Mouse (Mus musculus) megakaryocyte progenitor cell, adult 5-6 weeks (primary cell): ENCODE measurements around the gene Fmo1. TPM values are rescaled to one million over a fixed set of nuclear protein-coding genes. Genes with fewer than 3 reads are reported as not detected.
A peak's percentile ranks its signal among the peaks of the same experiment; 100 is the strongest.

Experiments used
- ATAC-seq: replicated peaks from 2 replicates; pipeline ENCODE4 v1.8.0; 2016; ENCODE audit warnings: mild to moderate bottlenecking, moderate TSS enrichment, inconsistent platforms; ENCODE audit not compliant: poor library complexity
- total RNA-seq, 2 experiments: library from RNA; stranded (forward) in 1 of 2; stranded (reverse) in 1 of 2; fragments of 157-497, 149-512 nt in 1 of 2; fragments of 200-1000 nt in 1 of 2; gene quantifications; 2 replicates each; pipeline versions ENCODE4 v1.2.3 to v1.2.4; 2015 to 2017

The Fmo1 gene
- total RNA-seq, 2 experiments from 2014 or later, result not detected

- ATAC-seq, result no peak
Measured at GRCm38 (mm10) chr1:162863579-162863978, 2.8 kb downstream of the Fmo1 start.

- ATAC-seq, result no peak
Measured at GRCm38 (mm10) chr1:162862328-162862727, 4.1 kb downstream of the Fmo1 start.

DNA sequence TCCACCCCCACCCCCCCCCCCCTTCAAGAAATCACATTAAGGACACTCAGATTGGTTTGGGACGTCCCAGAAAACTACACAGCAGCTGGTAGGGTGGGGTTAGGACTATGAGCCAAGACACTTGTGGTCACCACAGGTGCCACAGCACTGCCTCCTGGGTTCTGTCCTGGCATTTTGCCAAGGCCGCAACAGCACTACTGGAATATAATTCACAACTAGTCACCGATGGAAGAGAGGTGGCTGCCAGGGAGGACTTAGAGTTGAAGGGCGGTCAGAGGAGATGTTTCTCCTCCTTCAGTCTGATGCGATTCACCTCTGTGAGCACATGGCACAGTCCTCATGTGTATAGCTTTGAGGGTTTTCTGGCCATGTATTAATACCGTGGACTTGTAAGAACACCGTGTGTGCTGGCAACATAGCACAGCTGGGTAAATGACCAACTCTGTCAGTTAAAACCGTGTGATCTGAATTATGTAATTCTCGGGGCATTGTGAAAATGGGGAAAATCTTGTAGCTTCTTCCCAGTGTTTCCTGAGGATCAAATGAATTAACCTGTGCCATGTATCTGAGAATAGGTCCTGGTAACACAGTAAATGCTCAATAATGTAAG lies 6.3 kb downstream of the Fmo1 start:
- ATAC-seq, result no peak

DNA sequence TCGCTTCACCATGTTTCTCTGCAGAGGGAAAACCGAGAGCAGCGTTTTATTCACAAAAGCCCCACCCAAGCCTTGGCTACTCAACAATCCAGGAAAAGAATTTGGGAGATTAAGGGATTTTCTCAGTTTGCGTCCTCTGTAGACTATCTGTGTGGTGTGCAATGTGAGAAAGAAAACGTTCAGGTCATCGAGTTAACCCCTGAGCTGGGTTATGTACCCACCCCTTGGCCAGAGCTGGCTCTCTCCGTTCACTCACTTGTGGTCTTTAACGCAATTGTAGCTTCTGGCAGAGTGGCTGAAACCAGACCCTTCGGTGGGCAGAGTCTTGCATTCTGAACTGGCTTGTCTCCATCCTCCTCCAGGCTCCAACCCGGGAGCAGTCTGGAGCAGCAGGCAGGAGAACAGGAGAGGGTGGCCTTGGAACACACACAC lies 6.8 kb downstream of the Fmo1 start:
- ATAC-seq, result no peak

DNA sequence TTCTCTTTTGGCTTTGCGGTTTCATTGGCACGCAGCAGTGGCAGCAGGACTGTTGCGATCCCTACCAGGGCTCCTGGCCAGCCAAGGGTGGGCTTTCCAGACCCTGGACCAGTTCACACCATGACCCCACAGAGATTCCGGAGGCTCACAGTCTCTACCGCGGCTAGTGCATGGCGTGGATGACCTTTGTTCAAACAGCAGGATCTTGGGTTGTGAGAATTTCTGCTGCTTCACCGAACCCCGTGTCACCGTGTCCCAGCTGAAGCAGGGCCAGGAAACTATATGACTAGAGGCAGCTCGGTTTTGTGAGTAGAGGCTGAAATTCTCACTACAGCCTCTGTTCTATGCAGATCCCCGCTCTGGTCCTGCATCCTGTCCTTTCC lies 7.7 kb downstream of the Fmo1 start:
- no peak for ATAC-seq

DNA sequence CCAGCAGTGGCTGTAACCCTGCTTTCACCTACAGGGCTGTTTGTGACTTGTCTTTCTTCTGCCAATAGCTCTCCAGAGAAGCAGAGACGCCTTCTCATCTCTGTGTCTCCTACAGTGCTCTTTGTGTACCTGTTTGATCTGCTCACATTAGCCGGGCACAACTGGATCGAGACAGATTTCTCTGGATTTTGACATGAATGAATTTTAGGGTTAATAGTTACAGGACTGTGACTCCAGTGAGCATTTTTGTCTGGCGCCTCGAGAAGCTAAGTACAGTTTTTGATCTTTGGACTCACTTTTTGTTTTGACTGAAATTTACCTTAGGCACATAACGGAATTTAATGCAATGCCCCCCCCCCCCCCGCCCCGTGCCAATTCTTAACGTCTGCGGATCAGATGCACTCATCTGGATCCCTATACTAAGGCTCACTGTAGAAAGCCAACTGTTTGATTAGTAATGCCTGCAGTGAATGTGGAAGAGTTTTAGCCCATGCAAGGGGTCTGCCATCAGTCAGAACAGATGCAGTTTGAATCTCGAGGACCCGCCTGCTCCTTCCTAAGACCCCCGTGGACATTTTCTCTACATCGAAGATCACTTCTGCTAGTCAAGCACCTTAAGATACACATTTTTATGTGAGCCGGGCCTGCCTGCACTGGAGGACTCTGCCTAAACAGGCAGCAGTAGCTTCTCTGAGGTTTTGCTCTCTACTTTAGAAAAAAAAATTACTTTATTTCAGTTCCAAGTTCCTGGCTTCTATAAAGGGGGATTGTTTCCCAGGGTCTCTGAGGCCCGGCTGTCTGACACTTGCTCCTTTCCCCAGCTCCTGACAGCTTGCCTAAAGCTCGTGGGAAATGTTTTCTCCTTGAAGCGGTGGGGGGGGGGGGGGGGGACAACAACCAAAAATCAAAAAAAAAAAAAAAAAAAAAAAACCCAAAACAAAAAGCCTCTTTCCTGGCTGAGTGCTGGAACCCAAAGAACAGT lies 8.4 kb downstream of the Fmo1 start:
- no peak for ATAC-seq

DNA sequence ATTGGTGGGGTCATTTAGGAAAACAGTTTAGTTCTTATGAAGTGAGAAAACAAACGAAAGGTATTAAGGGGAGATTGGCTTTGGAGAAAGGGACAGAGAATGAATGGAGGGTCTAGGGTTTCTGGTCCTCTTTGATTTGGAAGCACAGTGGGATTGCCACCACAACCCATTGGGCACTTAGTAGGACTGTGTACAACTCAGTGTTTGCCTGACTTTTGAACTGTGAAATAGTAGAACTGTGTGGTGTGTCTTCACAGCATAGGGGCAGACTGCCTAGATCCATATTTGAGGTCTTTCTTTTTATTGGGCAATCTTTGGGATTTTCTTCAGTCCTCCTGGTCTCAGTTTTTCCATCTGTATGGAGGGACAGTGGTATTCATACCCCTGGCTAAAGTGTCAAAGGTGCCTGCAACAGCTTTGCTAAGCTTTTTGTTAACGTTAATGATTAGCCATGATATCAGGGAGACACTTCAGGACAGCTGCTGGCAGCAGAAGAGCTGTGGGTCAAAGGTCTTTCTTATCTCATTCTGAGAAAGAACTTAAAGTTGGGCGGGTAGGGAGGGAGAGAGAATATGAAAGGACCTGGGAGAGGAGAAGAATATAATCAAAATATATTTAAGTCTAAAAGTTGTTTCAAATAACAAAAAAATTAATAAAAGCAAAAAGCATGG lies 12.5 kb downstream of the Fmo1 start:
- ATAC-seq, result no peak

- ATAC-seq, result no peak
Measured at GRCm38 (mm10) chr1:162847554-162847953, 18.9 kb downstream of the Fmo1 start.

GRCm38 (mm10) chr1:162840211-162840610 lies 26.2 kb downstream of the Fmo1 start:
- no peak for ATAC-seq

GRCm38 (mm10) chr1:162838976-162839375 lies 27.4 kb downstream of the Fmo1 start:
- no peak for ATAC-seq

DNA sequence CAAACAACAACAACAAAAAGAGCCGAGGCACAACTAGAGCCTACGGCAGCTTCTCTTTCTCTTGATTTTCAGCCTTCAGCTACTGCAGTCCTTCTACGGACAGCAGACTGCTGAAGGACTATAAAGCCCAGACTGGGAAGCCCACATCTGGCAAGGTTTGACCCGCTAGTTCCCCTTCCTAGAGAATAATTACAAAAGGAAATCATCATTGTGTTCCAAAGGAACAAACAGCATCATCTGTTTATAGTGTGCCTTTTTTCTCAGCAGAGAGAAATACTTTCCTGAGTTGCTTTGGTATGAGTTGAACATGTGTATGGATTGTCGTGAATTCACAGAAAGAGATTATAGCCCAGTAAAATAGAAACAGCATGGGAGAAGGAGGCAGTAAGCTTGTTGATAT lies 32.1 kb downstream of the Fmo1 start:
- no peak for ATAC-seq

DNA sequence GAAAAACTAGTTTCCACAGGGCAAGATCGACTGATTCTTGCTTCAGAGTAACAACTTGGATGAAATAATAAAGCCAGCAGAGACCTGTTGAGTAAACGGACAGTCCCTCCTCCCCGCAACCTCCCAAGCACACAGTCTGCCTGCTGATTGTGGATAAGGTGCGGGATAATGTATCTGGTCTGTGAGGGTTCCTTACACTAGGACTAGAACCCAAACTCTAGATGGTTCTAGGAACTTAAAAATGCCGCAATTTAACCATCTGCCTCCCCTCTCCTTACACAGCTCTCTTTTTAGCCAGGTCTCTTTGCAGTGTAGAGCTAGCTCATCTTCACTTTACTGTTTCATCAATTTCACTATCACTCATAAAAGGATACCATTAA lies 33.8 kb downstream of the Fmo1 start:
- ATAC-seq, result no peak

DNA sequence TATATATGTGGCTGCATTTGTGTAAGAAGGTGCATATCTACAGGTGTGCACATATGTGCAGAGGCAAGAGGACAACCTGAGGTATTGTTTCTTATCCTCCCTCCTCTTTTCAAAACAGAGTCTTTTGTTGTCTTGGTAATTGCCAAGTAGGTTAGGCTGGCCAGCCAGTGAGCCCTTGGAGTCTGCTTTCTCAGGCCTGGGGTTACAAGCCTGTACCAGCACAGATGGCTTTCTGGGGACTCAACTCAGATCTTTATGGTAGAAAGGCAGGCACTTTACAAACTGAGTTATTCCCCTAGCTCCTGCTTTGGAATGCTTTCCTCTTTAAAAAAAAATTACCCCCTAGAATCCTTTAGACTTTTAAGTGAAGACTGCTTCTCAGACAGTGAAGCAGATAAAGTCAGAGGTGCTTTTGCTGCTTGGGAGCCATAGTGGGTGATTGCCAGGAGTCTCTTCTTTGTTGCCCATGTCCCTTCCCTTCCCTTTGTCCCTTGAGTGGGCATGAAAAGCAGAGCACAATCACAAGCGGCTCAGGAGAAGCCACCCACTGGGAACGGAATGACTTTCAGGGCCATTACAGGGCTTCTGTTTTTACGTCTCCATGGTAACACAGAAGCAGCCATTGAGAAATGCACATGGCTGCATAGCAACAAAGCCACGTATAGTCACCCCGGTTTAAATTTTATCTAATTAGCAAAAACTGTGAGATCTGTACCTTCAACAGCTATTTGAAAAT lies 34.4 kb downstream of the Fmo1 start:
- no peak for ATAC-seq

- no peak for ATAC-seq
Measured at GRCm38 (mm10) chr1:162819280-162819679, 47.1 kb downstream of the Fmo1 start.

- no peak for ATAC-seq
Measured at GRCm38 (mm10) chr1:162815381-162816127, 50.9 kb downstream of the Fmo1 start.

DNA sequence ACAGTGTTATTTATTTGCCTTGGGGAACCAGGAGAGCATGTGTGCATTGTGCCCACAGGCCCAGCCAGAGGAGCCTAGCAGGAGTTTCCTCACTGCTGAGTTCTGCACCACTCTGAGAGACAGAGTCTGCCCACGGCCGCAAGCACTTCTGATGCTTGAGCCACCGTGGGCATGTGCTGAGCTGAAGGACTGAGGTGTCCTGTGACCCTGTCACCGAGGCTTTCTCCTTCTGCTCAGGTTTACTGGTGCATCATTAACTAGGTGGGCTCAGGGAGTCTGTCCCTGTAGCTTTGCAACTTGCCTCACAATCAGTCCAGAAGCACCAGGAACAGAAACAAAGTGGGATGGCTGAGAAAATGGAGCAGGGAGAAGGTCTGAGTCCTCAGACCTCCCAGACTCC lies 51.5 kb downstream of the Fmo1 start:
- no peak for ATAC-seq

GRCm38 (mm10) chr1:162813836-162814156 lies 52.6 kb downstream of the Fmo1 start, which contains the start of gene Fmo4:
Gene Fmo4, minus strand, starts transcription at chr1:162813972.
- 0 out of 2 replicates have a peak, but pooled peaks have one; percentile 20 for ATAC-seq

DNA sequence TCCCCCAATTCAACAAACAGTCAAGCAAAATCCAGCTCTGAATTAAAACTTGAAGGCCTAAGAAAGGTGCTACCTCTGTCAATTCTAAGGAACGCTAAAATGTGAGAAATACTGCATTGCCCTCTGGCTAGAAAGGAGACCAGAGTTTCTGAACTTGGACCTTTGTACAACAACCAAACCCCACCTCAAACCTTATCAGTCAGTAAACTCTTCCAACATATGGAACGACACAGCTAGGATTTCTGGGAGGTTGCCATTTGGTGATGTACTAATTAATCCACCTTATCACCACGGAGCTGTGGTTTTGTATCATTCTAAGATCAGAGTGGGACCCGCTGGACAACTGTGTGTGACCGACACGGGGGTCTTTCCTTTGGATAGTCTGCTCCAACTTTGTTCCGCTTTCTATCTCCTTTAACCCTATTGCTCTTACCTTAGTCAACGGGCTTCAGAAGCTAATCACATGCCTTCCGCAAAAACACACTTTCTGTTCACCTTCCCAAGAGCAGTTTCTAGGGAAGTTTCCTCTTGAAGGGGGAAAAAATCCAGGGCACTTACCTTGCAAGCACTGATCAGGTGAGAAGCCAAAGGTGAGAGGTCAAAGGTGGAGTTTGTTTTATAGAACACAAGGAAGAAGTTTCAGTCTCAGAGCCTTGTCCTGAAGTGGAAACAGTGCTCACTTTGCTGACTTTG lies 53.1 kb downstream of the Fmo1 start:
- no peak for ATAC-seq

- no peak for ATAC-seq
Measured at GRCm38 (mm10) chr1:162808541-162808940, 57.9 kb downstream of the Fmo1 start.

- no peak for ATAC-seq
Measured at GRCm38 (mm10) chr1:162807441-162807840, 59.0 kb downstream of the Fmo1 start.
